Mouse (Mus musculus): Measurements from ENCODE around the gene Gm3404.
"Not testable (repeated sequence)": the region's sequence is repeated elsewhere in the genome, so short reads cannot be mapped to it uniquely, and the experiment has no call there.

DNA sequence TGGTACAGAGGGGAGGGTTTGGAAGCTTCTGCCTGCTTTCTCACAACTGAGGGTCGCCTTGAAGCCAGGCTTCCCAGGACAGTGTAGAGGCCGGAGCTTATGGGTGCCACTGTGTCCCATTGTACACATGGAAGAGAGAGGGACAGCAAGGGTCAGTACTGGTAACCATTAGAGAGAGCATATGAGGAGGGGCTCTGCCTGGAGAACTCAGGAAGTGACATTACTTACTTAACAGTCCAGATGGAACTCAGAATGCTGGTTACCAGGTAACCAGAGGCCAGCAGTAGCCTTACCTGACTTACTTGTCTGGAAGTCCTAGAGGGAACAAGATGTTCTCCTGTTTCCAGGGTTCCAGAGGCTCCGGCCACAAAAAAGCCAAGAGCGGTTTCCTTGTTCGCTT, 23.5 kb upstream of the Gm3404 start, which contains the start of gene 4930449I24Rik:
- TF ChIP-seq GATA1 (IDR thresholded peaks at IDR 0.05; ENCODE audit: borderline replicate concordance, low read length); FLI1 (IDR thresholded peaks at IDR 0.05; ENCODE audit: low read length): not testable (repeated sequence)

Measured in megakaryocyte, embryonic 14.5 days (primary cell).